Mouse (Mus musculus): ENCODE data around the gene Ankrd13a. TPM values are rescaled to one million over a fixed set of nuclear protein-coding genes. Genes with fewer than 3 reads are reported as not detected.
A peak's percentile ranks its signal among the peaks of the same experiment; 100 is the strongest.
"Not testable (repeated sequence)": the region's sequence is repeated elsewhere in the genome, so short reads cannot be mapped to it uniquely, and the experiment has no call there.

Ankrd13a gene
- total RNA-seq, 2 experiments from 2014 or later = 278 to 331 TPM

DNA sequence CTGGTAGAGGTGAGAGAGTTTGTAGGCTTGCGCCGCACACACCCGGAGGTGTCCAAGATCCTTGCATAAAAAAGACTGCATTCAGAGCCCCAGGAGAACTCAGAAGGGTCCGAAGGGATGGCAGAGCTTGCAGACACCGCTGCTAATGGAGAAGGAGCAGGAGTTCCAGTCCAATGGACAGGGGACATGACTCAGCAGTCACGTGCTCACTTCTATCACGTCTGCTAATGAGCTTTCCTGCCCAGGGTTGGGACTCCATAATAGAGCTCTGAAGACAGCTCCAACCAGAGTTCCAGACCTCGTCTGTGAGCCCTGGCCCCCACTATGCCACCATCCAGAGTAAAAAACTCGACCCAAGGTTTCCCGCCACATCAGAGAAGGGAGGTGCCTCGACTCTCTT lies 43.6 kb downstream of the Ankrd13a start:
- no peak for ATAC-seq (replicated peaks; ENCODE audit: poor library complexity, severe bottlenecking)

DNA sequence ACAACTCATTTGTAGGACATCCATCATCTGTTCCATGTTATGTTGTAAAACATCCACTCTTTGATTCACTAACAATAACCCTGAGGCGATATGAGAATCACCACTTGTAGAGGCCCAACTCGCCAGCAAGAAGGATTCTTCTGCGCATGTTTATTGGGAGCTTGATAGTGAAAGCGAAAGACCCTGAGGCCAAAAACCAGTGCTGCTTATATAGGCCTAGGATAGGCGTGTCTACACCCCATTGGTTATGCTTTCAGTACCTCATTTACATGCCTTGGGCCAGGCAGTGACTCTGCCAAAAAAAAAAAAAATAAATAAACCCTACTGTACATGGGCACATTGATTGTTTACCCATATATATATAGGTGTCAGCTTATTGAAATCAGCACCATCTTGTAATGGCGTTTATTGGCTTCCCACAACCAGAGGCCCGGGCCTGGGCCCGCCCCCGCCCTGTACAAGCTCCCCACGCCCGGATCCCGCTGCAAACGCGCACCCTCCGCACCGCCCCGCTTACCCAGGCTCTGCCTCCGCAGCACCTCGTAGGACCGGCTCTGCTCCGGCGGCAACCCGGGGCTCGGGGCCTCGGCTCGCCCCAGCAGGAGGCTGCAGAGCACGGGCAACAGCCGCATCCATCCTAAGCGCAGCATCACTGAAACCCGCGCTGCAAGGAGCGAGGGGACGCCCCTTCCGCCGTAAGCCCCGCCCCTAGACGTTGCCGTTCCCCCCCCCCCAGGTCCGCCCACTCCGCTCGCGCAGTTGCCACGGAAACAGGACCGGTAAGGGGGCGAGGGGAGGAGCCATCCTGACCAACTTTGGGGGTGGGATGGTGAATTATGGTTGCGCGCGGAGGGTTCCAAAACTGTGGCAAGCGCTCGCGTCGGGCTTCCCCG lies 48.6 kb downstream of the Ankrd13a start, which contains the start of gene 1500011B03Rik:
1500011B03Rik (minus strand) TSS at position 673 of the 893 bp plus-strand sequence.
- ATAC-seq (replicated peaks; ENCODE audit: poor library complexity, severe bottlenecking) = peak; percentile 47

DNA sequence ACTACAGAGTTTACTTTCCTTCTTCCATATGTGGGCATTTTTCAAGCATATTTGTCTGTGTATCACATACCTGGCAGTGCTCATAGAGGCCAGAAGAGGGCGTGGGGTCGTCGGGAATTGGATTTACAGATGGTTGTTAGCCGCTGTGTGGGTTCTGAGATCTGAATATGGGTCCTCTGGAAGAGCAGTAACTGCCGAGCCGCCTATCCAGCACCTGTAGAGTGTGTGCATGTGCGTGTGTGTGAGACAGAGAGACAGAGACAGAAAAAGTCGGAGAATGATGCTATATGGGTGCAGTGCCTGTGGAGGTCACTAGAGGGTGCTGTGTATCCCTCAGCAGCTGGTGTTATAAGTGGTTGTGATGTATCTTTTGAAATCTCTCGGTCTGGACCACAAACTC lies 49.7 kb downstream of the Ankrd13a start:
- peak; percentile 59 for ATAC-seq (replicated peaks; ENCODE audit: poor library complexity, severe bottlenecking)

DNA sequence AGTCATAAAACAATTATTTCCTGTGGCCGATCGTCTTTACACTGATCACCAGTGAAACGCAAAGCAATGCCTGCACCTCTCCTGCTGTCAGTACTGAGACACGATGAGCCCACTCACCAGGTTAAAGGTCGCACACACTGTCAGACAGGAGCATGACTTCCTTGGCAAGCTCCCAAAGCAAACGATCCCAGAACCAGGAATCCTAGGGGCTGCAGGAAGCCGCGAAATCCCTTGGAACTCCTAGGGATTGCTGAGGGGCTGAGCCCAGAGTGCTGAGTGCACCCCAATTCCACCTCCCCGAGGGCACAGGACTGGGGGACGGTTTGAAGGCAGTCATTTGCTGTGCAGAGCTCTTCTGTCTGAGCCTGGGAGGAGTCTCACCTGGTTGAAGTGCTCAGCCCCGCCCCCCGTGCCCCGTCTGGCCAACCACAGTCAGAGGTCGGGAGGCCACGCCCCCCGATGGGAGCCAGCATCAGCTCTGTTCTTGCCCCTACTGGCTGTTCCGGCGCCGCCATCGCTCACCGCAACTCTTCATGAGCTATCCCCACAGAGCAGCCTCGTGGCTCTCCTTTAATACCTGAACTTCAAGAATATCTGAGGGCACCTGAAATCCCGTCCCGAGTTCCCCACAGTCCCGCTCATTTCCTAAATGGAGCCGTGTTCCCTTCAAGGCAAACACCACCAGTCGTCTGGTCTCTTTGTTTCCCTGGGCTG lies 51.7 kb downstream of the Ankrd13a start:
- ATAC-seq (replicated peaks; ENCODE audit: poor library complexity, severe bottlenecking) = peak; percentile 79

DNA sequence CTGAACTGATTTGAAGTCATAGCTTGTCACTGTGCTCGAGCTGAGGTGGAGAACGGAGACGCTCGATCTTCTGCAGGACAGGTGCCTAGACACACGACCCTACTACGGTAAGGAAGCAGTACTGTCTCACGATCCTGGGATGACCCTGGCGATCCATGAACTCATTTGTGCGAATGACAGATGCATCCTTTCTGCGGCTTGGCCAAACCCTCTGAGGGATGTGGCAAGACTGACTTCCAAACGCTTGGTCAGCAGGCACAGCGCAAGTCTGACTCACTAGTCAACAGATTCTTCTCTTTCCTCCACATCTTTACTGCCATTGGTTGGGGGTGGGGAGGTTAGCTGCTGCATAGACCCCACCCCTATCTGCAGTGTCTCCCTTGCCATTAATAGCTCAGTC lies 53.0 kb downstream of the Ankrd13a start:
- peak; percentile 74 for ATAC-seq (replicated peaks; ENCODE audit: poor library complexity, severe bottlenecking)

DNA sequence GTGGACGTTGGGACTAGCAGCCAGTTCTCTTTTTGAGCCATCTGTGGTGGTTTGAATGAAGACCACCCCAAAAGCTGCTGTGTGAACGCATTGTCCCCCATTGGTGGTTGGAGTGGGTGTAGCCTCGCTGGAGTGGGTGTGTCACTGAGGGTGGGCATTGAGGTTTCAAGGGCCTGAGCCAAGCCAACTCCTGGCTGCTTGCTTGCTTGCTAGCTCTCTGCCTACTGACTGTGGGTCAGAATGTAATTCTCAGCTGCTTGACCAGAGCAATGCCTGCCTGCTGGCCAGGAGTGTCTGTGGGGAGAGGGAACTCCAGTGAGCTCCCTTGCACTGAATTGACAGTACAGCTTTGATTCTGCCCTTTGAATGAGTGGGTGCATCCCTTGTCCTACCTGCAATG lies 55.3 kb downstream of the Ankrd13a start:
- no peak for ATAC-seq (replicated peaks; ENCODE audit: poor library complexity, severe bottlenecking)

DNA sequence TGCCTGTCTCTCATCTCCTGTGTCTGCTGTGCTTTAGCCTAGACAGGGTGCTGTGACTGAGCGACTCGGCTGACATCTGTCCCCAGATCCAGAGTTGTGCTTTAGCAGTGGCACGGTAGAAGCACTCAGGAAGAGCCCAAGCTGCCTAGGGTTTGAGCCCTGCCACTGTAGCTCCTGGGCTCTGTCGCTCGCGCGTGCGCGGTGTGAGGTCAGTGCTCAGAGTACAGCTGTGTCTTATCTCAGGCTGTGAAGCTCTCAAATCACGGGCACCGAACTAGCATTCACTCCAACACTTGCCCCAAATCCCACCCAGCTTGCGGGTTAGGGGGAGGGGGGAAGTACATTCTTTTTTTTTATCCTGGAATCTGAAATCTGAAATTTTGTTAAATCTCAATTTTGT lies 62.4 kb downstream of the Ankrd13a start:
- no peak for ATAC-seq (replicated peaks; ENCODE audit: poor library complexity, severe bottlenecking)

DNA sequence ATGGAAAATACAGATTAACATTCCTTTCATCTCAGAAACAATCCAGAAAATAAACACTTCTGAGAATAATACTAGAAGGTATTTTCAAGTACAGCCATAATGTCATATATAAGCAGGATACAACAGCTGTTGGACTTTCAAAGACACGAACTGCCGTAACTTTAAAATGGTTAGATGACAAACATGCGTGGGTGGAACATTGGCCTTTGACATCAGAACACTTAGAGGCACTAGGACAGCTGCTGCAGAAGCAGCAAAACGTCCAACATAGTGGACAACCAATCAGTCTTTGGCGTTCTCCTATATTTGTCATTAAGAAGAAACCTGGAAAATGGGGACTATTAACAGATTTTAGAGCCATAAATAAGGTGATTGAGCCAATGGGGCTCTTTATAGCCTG lies 66.0 kb downstream of the Ankrd13a start:
- not testable (repeated sequence) for ATAC-seq (replicated peaks; ENCODE audit: poor library complexity, severe bottlenecking)

DNA sequence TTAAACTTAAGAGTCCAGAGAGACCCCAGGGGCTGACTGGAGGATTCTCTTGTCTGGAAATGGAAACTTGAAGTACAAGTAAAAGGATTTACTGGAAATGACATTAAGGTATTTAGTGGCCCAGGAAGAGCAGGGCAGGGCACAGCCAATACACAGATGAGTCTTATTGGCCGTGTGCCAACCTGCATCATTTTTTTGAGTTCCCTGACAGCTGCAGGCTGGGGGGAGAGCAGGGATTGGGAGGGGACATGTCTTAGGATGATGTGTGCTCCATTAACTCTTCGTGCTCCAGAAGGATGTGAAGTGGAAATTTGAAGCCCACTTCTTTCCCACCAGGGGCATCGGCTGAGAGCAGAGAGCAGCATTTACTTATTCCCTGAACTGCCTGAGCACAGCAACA lies 67.7 kb downstream of the Ankrd13a start:
- not testable (repeated sequence) for ATAC-seq (replicated peaks; ENCODE audit: poor library complexity, severe bottlenecking)

DNA sequence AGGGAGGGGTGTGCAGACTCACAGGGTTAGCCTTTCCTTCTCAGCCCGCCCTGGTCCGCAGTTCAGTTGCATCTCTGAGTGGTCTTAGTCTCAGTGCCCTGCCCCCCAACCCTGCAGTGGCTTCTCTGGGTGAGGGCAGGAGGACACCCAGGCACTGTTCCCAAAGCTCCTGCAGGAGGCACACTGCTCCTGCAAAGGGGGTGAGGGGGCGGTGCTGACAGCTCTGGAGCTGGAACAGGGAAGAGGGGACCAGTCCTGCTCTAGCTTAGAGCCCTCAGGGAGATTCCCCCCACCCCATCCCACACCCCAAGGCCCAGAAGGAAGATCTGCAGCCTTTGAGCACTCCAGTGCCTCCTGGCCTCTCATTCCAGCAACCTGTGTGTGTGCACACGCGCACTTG lies 68.2 kb downstream of the Ankrd13a start:
- ATAC-seq (replicated peaks; ENCODE audit: poor library complexity, severe bottlenecking) = no peak

DNA sequence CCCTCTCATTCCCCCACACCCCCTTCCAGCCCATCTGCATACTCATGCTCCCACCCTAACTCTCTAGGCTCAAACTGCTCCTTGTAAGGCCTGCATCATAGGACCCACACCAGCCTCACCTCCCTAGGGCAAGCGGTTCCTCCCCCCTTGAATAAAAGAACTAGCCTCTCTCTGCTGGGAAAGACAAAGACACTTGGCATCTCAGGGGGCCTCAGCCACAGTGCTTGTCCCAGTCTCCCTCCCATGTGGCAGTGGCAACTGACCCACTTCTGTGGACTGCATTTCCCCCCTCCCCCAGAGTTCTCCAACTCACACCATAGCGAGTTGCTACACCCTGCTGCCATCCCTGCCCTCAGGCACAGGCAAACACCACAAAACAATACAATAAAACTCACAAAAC lies 69.9 kb downstream of the Ankrd13a start:
- ATAC-seq (replicated peaks; ENCODE audit: poor library complexity, severe bottlenecking) = not testable (repeated sequence)

DNA sequence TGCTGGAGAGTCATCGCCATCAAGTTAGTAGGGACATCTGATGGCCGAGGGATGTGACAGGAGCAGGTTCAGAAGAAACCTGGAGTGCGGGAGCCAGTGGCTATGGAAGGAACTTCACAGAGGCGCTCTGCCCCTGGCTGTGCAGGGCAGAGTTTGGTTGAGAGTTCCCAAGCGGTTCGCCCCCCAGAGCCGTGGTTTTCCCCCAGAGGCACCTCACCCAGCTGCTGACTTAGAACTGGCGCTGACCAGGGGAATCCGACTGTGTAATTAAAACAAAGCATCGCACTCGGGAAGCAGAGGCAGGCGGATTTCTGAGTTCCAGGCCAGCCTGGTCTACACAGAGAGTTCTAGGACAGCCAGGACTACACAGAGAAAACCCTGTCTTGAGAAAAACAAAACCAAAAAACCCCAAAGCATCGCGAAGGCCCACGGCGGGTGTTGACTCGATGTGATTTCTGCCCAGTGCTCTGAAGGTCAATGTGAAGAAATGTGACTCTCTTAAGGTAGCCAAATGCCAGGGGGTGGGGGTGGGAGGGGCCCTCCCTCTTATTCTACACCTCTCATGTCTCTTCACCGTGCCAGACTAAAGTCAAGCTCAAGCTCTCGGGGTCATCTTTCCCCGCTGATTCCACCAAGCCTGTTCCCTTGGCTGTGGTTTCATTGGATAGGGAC lies 77.2 kb downstream of the Ankrd13a start:
- no peak for ATAC-seq (replicated peaks; ENCODE audit: poor library complexity, severe bottlenecking)

DNA sequence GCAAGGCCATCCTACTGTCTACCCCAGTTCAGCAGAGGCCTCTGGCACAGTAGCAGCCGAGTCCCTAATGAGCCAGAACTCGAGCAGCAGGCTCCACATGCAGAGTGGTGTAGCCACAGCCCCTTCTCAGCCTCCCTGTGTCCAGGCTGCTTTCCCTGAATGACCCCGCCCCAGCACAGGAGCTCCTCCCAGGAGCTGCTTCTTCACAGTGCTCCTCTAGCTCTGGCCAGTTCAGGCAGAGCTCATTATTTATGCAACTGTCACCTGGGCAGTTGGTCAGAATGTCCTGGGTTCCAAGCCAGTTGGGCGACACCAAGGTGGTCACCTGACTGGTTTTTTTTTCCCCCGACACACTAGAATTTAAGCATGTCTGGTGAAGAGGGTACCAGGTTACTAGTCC lies 78.9 kb downstream of the Ankrd13a start, which contains the start of gene 4930519G04Rik:
4930519G04Rik (plus strand) TSS at position 301 of the 400 bp plus-strand sequence.
- not testable (repeated sequence) for ATAC-seq (replicated peaks; ENCODE audit: poor library complexity, severe bottlenecking)

Other genes starting within 250 kb of the Ankrd13a start
- gene Fam222a, start 206.7 kb upstream of the Ankrd13a start, total RNA-seq (2014; fragmentation: Nextera tagmentation) = 0.34 and 2.0 TPM in 2 replicates
- not detected in 2 replicates for gene Fam222a, start 206.7 kb upstream of the Ankrd13a start, total RNA-seq (2017)
- 0.43 and 4.2 TPM in 2 replicates for gene Trpv4, start 116.3 kb upstream of the Ankrd13a start, total RNA-seq (2014; fragmentation: Nextera tagmentation)
- gene Trpv4, start 116.3 kb upstream of the Ankrd13a start, total RNA-seq (2017) = 0.26 and 0.82 TPM in 2 replicates
- 85.6 and 87.2 TPM in 2 replicates for gene Gltp, start 83.7 kb upstream of the Ankrd13a start, total RNA-seq (2014; fragmentation: Nextera tagmentation)
- gene Gltp, start 83.7 kb upstream of the Ankrd13a start, total RNA-seq (2017) = 21.8 and 30.8 TPM in 2 replicates
- gene Tchp, start 66.9 kb upstream of the Ankrd13a start, total RNA-seq (2014; fragmentation: Nextera tagmentation) = 6.0 and 25.2 TPM in 2 replicates
- gene Tchp, start 66.9 kb upstream of the Ankrd13a start, total RNA-seq (2017) = 9.8 and 12.6 TPM in 2 replicates
- 113 and 128 TPM in 2 replicates for gene Git2, start 840 bp downstream of the Ankrd13a start, total RNA-seq (2014; fragmentation: Nextera tagmentation)
- gene Git2, start 840 bp downstream of the Ankrd13a start, total RNA-seq (2017) = 77.9 and 117 TPM in 2 replicates
- 44.4 and 76.8 TPM in 2 replicates for gene 1500011B03Rik, start 48.8 kb downstream of the Ankrd13a start, total RNA-seq (2014; fragmentation: Nextera tagmentation)
- gene 1500011B03Rik, start 48.8 kb downstream of the Ankrd13a start, total RNA-seq (2017) = 44.0 and 57.4 TPM in 2 replicates
- 1.6 TPM in 1 of 2 replicates, not detected in the other for gene 4930519G04Rik, start 79.0 kb downstream of the Ankrd13a start, total RNA-seq (2014; fragmentation: Nextera tagmentation)
- gene 4930519G04Rik, start 79.0 kb downstream of the Ankrd13a start, total RNA-seq (2017) = not detected in 2 replicates
- not detected in 2 replicates for gene Gm9936, start 84.0 kb downstream of the Ankrd13a start, total RNA-seq (2014; fragmentation: Nextera tagmentation)
- gene Gm9936, start 84.0 kb downstream of the Ankrd13a start, total RNA-seq (2017) = not detected in 2 replicates
- gene Oasl2, start 122.3 kb downstream of the Ankrd13a start, total RNA-seq (2014; fragmentation: Nextera tagmentation) = 6.7 and 10.4 TPM in 2 replicates
- 4.7 and 7.6 TPM in 2 replicates for gene Oasl2, start 122.3 kb downstream of the Ankrd13a start, total RNA-seq (2017)
- 5.2 and 5.4 TPM in 2 replicates for gene Oasl1, start 148.6 kb downstream of the Ankrd13a start, total RNA-seq (2014; fragmentation: Nextera tagmentation)
- 0.73 and 1.8 TPM in 2 replicates for gene Oasl1, start 148.6 kb downstream of the Ankrd13a start, total RNA-seq (2017)
- gene 2210016L21Rik, start 167.5 kb downstream of the Ankrd13a start, total RNA-seq (2014; fragmentation: Nextera tagmentation) = 9.0 and 12.3 TPM in 2 replicates
- gene 2210016L21Rik, start 167.5 kb downstream of the Ankrd13a start, total RNA-seq (2017) = 10.7 and 14.2 TPM in 2 replicates
- not detected in 2 replicates for gene Hnf1a, start 196.4 kb downstream of the Ankrd13a start, total RNA-seq (2014; fragmentation: Nextera tagmentation)
- gene Hnf1a, start 196.4 kb downstream of the Ankrd13a start, total RNA-seq (2017) = not detected in 2 replicates
- gene Sppl3, start 236.5 kb downstream of the Ankrd13a start, total RNA-seq (2014; fragmentation: Nextera tagmentation) = 42.8 and 43.9 TPM in 2 replicates
- 21.7 and 26.5 TPM in 2 replicates for gene Sppl3, start 236.5 kb downstream of the Ankrd13a start, total RNA-seq (2017)